Mouse (Mus musculus): ENCODE measurements around the gene Rfx4. TPM values are rescaled to one million over a fixed set of nuclear protein-coding genes. Genes with fewer than 3 reads are reported as not detected.

The Rfx4 gene
- polyA plus RNA-seq, 1 experiment, result 0.70 TPM

DNA sequence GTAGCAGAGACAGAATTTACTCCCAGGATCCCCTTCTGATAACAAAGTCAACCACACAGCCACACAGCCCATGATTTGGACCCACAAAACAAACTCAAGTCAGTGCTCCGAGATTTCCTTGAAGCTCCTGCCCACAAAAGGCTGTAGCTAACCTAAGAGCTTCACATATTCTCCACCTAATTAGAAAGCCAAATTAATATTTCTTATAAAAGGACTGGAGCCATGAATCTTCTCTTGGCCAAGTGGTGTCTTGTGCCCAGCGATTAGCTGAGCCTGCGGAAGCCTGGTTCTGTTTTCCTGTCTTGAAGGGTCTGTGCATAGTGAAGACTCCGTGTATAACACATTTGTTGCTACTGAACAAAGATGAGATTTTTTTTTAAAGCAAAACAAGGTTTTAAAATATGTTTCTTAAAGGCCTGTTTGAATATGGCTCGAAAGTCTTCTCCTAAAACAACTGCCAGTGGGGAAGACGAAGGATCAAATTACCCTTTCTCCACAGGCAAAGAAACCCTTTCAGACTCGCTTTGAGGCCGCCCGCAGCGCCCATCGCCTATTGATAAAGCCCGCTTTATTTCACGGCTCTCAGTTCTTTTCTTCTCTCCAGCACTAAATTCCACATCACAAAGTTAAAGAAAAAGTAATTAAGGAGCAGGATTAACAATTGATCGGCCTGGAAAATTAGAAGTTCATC, 103.1 kb downstream of the Rfx4 start:
- Histone ChIP-seq H3K27ac (ENCODE audit: insufficient read depth, low read length) (no peak overlapping the region), H3K4me1 (ENCODE audit: control insufficient read depth, insufficient read depth, low read length) (no peaks in the 10 kb centered on the region), H3K4me3 (ENCODE audit: insufficient read depth, low read length) (no peak overlapping the region)
- TF ChIP-seq CTCF (IDR thresholded peaks at IDR 0.05; ENCODE audit: borderline replicate concordance, insufficient read depth, low read length), result no peak
- TF ChIP-seq POLR2A (IDR thresholded peaks at IDR 0.05; ENCODE audit: low read depth, low read length), result no peak

DNA sequence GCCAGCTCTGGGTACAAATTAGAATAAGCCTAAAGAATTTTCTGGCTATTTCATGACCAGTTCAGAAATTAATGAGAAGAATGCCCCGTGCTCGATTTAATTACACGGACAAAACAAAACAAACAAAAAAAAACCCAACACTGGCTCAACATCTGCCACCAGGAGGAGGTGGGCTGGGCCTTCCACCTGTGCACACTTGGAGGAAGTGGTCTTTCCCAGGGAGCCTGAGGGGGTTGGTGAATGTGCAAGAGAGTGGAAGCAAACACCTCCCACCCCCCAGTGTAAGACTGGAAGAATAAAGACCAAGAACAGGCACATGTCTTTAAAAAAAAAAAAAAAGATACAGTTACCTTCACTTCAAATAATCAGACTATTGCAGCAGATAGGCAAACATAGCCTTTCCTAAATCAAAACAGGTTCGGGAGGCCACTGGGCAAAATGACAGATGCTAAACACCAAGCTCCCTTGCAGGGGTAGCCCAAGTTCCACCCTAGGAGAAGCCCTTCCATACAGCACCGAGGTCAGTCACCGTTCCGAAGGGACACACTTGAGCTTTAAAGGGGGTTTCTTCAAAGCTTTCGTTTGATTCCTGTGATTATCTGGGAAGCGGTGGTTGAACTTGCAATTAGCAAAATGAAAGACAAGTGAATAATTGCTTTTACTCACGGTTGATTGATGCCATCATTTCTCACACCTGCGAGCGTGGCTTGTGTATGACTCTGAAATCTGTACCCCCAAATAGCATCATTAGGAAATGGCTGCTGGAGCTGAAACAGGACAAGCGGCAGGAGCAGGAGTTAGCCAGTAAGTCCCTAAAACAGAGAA, 103.9 kb downstream of the Rfx4 start:
- no peaks in the 10 kb centered on the region for H3K4me1 ChIP-seq (ENCODE audit: control insufficient read depth, insufficient read depth, low read length)
- H3K4me3 ChIP-seq (ENCODE audit: insufficient read depth, low read length), result no peak overlapping the region
- TF ChIP-seq CTCF (IDR thresholded peaks at IDR 0.05; ENCODE audit: borderline replicate concordance, insufficient read depth, low read length) (no peak), POLR2A (IDR thresholded peaks at IDR 0.05; ENCODE audit: low read depth, low read length) (no peak)
- no peak overlapping the region for H3K27ac ChIP-seq (ENCODE audit: insufficient read depth, low read length)

DNA sequence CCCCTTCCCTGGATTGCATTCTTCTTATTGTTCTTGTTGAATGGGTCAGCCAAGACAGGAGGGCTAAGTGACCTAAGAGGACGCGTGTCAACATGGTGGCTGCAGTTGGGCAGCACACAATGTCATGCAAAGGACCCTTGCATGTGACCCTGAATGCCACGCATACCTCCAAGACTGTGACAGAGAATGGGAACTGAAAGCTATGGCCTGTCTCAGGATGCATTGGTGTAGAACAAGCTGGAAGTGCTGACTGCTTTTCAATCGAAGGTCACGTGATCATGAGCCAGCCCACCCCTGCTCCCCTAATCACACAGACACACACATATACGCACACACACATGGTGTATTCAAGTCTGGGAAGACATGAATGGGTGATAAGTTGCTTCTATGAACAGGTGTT, 107.6 kb downstream of the Rfx4 start:
- no peak for TF ChIP-seq CTCF (IDR thresholded peaks at IDR 0.05; ENCODE audit: borderline replicate concordance, insufficient read depth, low read length)
- Histone ChIP-seq H3K4me1 (ENCODE audit: control insufficient read depth, insufficient read depth, low read length) (no peaks in the 10 kb centered on the region), H3K4me3 (ENCODE audit: insufficient read depth, low read length) (no peak overlapping the region), H3K27ac (ENCODE audit: insufficient read depth, low read length) (no peak overlapping the region)

DNA sequence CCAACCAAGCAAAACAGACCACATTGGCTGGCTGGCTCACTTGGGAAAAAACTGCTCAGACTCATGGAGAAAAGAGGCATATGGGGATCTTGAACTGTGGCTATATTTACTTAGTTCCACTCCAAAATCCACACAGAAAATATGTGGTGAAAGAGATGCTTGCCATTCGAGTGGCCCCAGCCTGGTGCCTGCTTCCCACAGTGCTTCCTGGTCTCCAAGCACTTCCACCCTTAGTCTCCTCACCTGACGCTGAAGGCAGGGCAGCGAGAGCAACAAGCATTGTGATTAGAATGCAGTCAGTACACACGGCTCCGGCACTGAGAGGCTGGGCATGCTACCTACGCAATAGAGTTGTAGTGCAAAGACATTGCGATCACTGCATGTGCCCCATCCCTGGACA, 111.7 kb downstream of the Rfx4 start:
- no peak for TF ChIP-seq POLR2A (IDR thresholded peaks at IDR 0.05; ENCODE audit: low read depth, low read length)
- no peak for TF ChIP-seq CTCF (IDR thresholded peaks at IDR 0.05; ENCODE audit: borderline replicate concordance, insufficient read depth, low read length)
- Histone ChIP-seq H3K4me1 (ENCODE audit: control insufficient read depth, insufficient read depth, low read length) (no peaks in the 10 kb centered on the region), H3K27ac (ENCODE audit: insufficient read depth, low read length) (no peak overlapping the region), H3K4me3 (ENCODE audit: insufficient read depth, low read length) (no peak overlapping the region)

DNA sequence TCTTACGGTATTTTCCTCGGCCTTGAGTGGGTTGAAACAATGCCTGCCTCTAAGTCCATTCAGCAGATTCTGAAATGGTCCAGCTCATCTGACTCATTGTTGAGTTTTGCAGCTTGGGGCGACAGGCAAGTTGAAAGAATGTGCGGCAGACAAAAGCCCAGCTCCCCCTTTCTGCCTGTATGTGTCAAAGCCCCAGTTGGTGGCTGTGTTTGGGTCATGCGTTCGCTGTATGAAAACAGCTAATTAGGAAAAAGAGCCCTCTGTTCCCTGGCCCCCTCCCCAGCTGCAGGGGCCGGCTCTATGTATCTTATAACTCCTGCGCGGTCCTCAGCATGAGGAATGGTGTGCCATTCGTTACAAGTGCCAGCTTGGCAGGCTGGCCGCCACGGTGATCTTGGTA, 115.4 kb downstream of the Rfx4 start:
- H3K4me3 ChIP-seq (ENCODE audit: insufficient read depth, low read length), result no peak overlapping the region
- no peak overlapping the region for H3K27ac ChIP-seq (ENCODE audit: insufficient read depth, low read length)
- no peaks in the 10 kb centered on the region for H3K4me1 ChIP-seq (ENCODE audit: control insufficient read depth, insufficient read depth, low read length)
- no peak for TF ChIP-seq CTCF (IDR thresholded peaks at IDR 0.05; ENCODE audit: borderline replicate concordance, insufficient read depth, low read length)
- no peak for TF ChIP-seq POLR2A (IDR thresholded peaks at IDR 0.05; ENCODE audit: low read depth, low read length)

DNA sequence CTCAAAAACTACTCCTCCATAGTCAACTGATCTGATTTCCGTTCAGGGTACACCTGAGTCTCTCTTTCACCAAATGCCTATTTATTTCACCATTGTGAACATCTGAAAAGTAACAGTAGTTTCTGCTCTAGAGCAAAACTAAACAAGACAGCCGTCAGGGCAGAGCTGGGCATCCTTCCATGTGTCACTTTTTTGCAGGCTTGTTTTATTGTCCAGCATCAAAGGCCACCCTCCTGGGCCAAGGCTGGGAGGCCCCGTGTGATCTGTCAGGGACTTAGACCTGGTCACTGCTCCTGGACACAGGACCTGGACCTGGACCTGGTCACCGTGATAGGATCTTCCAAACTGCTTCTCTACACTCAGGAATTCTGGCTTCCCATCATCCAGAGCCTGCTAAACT, 116.1 kb downstream of the Rfx4 start:
- no peak overlapping the region for H3K27ac ChIP-seq (ENCODE audit: insufficient read depth, low read length)
- no peaks in the 10 kb centered on the region for H3K4me1 ChIP-seq (ENCODE audit: control insufficient read depth, insufficient read depth, low read length)
- H3K4me3 ChIP-seq (ENCODE audit: insufficient read depth, low read length), result no peak overlapping the region
- TF ChIP-seq POLR2A (IDR thresholded peaks at IDR 0.05; ENCODE audit: low read depth, low read length) (no peak), CTCF (IDR thresholded peaks at IDR 0.05; ENCODE audit: borderline replicate concordance, insufficient read depth, low read length) (no peak)

DNA sequence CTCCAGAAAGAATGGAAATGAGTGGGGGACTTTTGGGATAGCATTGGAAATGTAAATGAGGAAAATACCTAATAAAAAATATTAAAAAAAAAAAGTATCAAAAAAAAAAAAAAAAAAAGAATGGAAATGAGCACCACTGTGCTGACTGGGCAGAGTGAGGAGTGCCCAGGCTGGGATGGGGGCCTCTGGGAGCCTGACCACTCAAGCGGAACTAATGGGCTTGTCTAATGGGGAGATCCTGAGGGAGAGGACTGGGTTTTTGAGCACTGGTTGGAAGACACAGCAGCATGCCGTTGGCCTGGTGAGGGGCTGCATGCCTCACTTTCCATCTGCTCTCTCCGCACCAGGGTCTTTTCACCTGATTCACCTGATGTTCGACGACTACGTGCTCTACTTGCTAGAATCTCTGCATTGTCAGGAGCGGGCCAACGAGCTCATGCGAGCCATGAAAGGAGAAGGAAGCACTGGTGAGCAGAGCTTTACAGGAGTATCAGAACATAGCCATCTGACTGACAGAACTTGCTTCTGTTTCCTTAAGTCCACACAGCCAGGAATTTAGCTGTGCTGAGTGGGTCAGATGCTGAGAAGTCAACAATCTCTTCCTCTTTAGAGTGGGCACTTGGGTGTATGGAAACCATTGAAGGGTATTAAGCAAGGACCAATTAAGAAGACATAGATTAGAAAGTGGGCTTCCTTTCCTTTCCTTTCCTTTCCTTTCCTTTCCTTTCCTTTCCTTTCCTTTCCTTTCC, 124.1 kb downstream of the Rfx4 start:
- Histone ChIP-seq H3K27ac (ENCODE audit: insufficient read depth, low read length) (no peak overlapping the region), H3K4me1 (ENCODE audit: control insufficient read depth, insufficient read depth, low read length) (no peaks in the 10 kb centered on the region), H3K4me3 (ENCODE audit: insufficient read depth, low read length) (no peak overlapping the region)
- TF ChIP-seq CTCF (IDR thresholded peaks at IDR 0.05; ENCODE audit: borderline replicate concordance, insufficient read depth, low read length) (no peak), POLR2A (IDR thresholded peaks at IDR 0.05; ENCODE audit: low read depth, low read length) (no peak)

DNA sequence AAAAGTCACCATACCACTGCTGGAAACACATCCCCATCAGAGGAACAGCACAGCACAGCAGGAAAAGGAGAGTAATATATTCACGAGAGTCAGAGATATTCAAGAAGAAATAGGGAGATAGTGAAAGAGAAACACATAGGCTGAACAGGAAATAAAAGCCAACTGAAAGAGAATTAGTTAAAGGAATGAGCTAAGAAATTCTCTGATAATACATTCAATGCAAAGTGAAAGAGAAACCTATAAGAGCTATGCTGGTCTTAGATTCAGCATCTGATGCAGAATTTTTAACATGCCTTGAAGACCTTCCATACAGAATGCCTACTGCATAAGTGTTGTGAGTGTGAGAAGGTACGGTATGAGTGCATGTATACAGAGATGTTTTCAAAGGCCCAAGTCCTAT, 126.7 kb downstream of the Rfx4 start:
- no peak overlapping the region for H3K4me3 ChIP-seq (ENCODE audit: insufficient read depth, low read length)
- H3K4me1 ChIP-seq (ENCODE audit: control insufficient read depth, insufficient read depth, low read length), result no peaks in the 10 kb centered on the region
- no peak overlapping the region for H3K27ac ChIP-seq (ENCODE audit: insufficient read depth, low read length)
- no peak for TF ChIP-seq CTCF (IDR thresholded peaks at IDR 0.05; ENCODE audit: borderline replicate concordance, insufficient read depth, low read length)
- no peak for TF ChIP-seq POLR2A (IDR thresholded peaks at IDR 0.05; ENCODE audit: low read depth, low read length)

DNA sequence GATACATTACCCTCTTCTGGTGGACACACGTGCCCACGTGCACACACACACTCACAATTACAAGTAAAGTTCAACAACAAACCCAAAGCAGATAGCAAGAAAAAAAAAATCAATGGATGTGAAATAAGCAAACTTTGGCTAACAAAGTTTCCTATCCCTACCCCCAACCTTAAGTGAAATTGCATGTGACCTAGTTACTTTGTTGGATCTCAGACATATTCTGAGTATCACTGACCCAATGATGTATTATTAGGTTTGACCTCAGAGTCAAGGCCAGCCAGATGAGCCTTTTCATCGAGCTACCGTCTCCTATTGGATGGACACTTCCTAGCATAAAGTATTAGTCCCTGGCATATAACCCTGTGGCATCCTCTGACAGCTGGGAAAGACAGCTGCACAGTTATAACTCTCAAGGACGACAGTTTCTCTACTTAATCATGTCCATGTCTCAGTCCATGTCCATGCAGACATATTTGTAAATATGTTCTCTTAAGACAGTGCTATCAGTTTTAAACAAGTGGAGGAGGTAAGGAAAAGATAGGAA, 129.6 kb downstream of the Rfx4 start:
- no peak overlapping the region for H3K27ac ChIP-seq (ENCODE audit: insufficient read depth, low read length)
- no peaks in the 10 kb centered on the region for H3K4me1 ChIP-seq (ENCODE audit: control insufficient read depth, insufficient read depth, low read length)
- TF ChIP-seq CTCF (IDR thresholded peaks at IDR 0.05; ENCODE audit: borderline replicate concordance, insufficient read depth, low read length) (no peak), POLR2A (IDR thresholded peaks at IDR 0.05; ENCODE audit: low read depth, low read length) (no peak)

More for the DNA sequence above, 129.6 kb downstream of the Rfx4 start:
- H3K4me3 ChIP-seq (ENCODE audit: insufficient read depth, low read length), result no peak overlapping the region

Data from embryonic fibroblast, embryonic 13.5 days (primary cell).